Mouse (Mus musculus) embryonic fibroblast, embryonic 13.5 days (primary cell): ENCODE measurements around the gene Efna1. TPM values are rescaled to one million over a fixed set of nuclear protein-coding genes. Genes with fewer than 3 reads are reported as not detected.

ENCODE experiments used
- H3K27ac ChIP-seq: 2 replicates; pipeline ENCODE4 v1.5.1; 2012; ENCODE audit warnings: low read length, control low read depth, inconsistent platforms; ENCODE audit not compliant: insufficient read depth
- H3K4me1 ChIP-seq: 2 replicates; pipeline ENCODE4 v1.6.1; 2011; ENCODE audit warnings: low read length; ENCODE audit not compliant: control insufficient read depth, insufficient read depth
- H3K4me3 ChIP-seq: 2 replicates; pipeline ENCODE4 v1.5.1; 2011; ENCODE audit warnings: mild to moderate bottlenecking, control low read depth, low read length; ENCODE audit not compliant: insufficient read depth
- CTCF ChIP-seq: IDR thresholded peaks from 2 replicates; pipeline ENCODE4 v1.5.1; 2011; ENCODE audit warnings: mild to moderate bottlenecking, control low read depth, low read length, moderate library complexity, borderline replicate concordance; ENCODE audit not compliant: insufficient read depth
- POLR2A ChIP-seq: IDR thresholded peaks from 2 replicates; pipeline ENCODE4 v1.6.1; 2011; ENCODE audit warnings: low read depth, mild to moderate bottlenecking, control low read depth, low read length, moderate library complexity
- polyA plus RNA-seq: library from polyadenylated mRNA; stranded (reverse); fragments of >200 nt; gene quantifications from 2 replicates; pipeline ENCODE4 v1.2.4, GENCODE M21; 2011; ENCODE audit warnings: low read depth; ENCODE audit not compliant: missing spikeins, insufficient read length

Gene Efna1
- polyA plus RNA-seq, 1 experiment, result 7.1 TPM

- H3K4me3 ChIP-seq, result no peak overlapping the region
- no peak overlapping the region for H3K27ac ChIP-seq
- TF ChIP-seq POLR2A (no peak), CTCF (no peak)
- peaks cover 7% of the 10 kb centered on the region; the same call in 1 of the 2 replicates for H3K4me1 ChIP-seq
These were observed 15.9 kb upstream of the Efna1 start for GRCm38 (mm10) chr3:89296761-89297396.

DNA sequence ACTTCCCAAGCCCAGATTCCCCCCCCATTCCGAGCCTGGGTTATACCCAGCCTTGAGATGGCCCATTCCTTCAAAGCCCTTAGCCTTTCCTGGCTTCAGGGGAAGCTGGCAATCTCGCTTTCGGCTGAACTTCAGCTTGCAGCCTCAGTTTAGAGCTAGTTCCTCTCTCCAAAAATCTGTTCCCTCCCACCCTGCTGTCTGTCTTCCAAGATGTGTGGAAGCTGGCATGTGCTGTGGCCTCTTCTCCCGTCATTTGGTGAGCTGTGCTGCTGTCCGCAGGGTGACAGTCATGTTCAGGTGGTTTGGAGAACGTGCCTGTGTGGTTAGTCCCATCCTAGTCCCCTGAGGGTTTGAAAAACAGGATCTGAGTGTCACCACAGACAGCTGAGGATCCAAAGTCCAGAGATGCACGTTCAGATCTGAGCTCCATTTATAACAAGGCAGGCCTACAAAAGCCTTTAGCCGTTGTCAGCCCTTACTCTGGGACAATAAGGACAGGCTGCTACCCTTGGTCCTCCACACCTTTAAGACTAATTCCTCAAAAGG, 14.8 kb upstream of the Efna1 start:
- no peak overlapping the region for H3K4me3 ChIP-seq
- H3K4me1 ChIP-seq, result peaks cover 7% of the 10 kb centered on the region; the same call in 1 of the 2 replicates
- no peak overlapping the region for H3K27ac ChIP-seq
- TF ChIP-seq CTCF (no peak), POLR2A (no peak)

- Histone ChIP-seq H3K27ac (no peak overlapping the region), H3K4me1 (peaks cover 3% of the 10 kb centered on the region; the same call in 1 of the 2 replicates), H3K4me3 (no peak overlapping the region)
- TF ChIP-seq CTCF (no peak), POLR2A (no peak)
These were observed 13.3 kb upstream of the Efna1 start for GRCm38 (mm10) chr3:89294195-89294594.

- TF ChIP-seq CTCF, result no peak
- no peak for TF ChIP-seq POLR2A
- Histone ChIP-seq H3K4me3 (no peak overlapping the region), H3K27ac (no peak overlapping the region), H3K4me1 (peaks cover 3% of the 10 kb centered on the region; the same call in 1 of the 2 replicates)
These were observed 12.4 kb upstream of the Efna1 start for GRCm38 (mm10) chr3:89293247-89293918.

DNA sequence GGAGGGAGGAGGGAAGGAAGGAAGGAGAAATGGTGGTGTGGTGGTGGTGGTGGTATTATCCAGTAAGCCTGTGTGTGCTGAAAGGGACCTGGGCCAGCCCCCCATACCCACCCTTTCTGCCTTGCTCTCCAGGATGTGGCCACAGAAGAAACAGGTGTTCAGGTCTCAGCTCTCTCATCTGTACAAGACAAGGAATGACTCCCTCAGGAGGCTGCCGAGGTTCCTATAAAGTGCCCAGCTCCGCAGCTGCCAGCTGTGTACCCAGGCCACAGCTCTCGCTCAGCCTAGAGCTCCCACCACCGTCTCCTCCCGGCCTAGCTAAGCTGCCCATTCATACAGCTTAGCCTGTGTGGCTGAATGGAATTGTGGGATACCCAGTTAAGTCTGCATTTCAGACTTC, 11.4 kb upstream of the Efna1 start:
- no peak overlapping the region for H3K4me3 ChIP-seq
- TF ChIP-seq POLR2A (no peak), CTCF (no peak)
- no peak overlapping the region for H3K27ac ChIP-seq
- peaks cover 3% of the 10 kb centered on the region; the same call in 1 of the 2 replicates for H3K4me1 ChIP-seq

- Histone ChIP-seq H3K4me1 (peaks cover 3% of the 10 kb centered on the region; the same call in 1 of the 2 replicates), H3K27ac (no peak overlapping the region)
These were observed 10.9 kb upstream of the Efna1 start for GRCm38 (mm10) chr3:89291874-89292273.

DNA sequence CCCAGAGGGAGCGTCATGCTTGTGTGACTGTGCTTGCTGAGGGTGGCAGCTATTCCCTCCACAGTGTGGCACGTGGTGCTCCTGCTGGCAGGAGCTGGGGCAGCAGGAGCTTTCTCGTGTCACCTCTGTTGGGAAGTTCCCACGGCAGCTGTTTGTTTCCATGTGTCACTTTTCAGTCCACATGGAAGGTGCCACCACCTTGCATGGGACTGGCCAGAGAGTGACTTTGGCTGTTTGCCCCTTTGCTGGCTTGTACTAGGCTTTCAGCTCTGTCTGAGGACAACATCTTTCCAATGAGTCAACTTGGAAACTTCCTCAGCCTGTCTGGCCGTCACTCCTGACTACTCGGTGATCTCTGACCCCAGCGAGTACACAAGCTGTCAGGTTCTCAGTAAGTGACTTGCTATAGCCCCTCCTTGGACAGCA, 7.6 kb upstream of the Efna1 start:
- no peak overlapping the region for H3K4me3 ChIP-seq
- no peak overlapping the region for H3K27ac ChIP-seq
- no peak for TF ChIP-seq POLR2A
- no peak for TF ChIP-seq CTCF
- no peaks in the 10 kb centered on the region; the same call in 1 of the 2 replicates for H3K4me1 ChIP-seq

More at GRCm38 (mm10) chr3:89291874-89292273, 10.9 kb upstream of the Efna1 start:
- no peak for TF ChIP-seq CTCF
- H3K4me3 ChIP-seq, result no peak overlapping the region

DNA sequence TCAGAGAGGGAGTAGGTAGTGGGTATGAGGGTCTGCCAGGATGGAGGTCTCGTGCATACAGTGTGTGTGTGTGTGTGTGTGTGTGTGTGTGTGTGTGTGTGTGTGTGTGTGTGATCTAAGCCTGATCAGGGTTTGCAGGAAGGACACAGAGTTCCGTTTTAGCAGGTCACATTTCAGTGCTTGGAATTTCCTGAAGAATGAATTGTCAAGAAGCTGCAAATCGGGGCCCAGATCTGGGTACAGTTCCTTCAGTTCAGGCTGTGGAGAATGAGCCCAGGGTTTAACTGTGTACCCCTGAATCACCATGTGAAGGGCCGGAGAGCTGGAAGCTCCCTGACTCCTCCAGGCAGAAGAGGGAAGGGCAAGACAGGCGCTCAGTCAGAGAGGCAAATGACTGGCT, 6.3 kb upstream of the Efna1 start:
- Histone ChIP-seq H3K4me3 (no peak overlapping the region), H3K27ac (no peak overlapping the region), H3K4me1 (no peaks in the 10 kb centered on the region; the same call in 1 of the 2 replicates)
- no peak for TF ChIP-seq POLR2A
- no peak for TF ChIP-seq CTCF

- H3K27ac ChIP-seq, result no peak overlapping the region
- no peaks in the 10 kb centered on the region; the same call in 1 of the 2 replicates for H3K4me1 ChIP-seq
- no peak for TF ChIP-seq CTCF
- no peak for TF ChIP-seq POLR2A
- H3K4me3 ChIP-seq, result no peak overlapping the region
These were observed 4.6 kb upstream of the Efna1 start for GRCm38 (mm10) chr3:89285526-89285925.

DNA sequence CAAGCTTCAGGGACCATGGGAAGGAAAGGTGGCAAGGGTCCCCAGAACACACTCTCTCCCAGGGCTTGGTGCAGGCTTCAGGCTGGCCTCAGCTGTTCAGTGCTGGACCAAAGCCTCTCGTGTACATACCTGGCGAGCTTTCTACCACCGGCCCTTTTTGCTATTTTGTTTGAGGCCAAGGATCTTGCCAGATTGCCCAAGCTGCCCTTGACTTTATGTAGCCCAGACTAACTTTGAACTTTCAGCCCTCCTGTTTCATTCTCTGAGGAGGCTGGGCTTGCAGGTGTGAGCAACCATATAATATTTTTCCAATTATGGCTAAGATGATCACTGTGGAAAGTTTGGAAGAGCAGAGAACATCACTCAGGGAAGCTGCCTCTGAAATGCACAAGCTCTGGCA, 3.3 kb upstream of the Efna1 start:
- peaks cover 2% of the 10 kb centered on the region; the same call in 1 of the 2 replicates for H3K4me1 ChIP-seq
- TF ChIP-seq POLR2A (no peak), CTCF (no peak)

More for the DNA sequence above, 3.3 kb upstream of the Efna1 start:
- Histone ChIP-seq H3K4me3 (no peak overlapping the region), H3K27ac (no peak overlapping the region)
